Mouse (Mus musculus) heart, postnatal 0 days (tissue): ENCODE results near the gene Atpif1. TPM values are rescaled to one million over a fixed set of nuclear protein-coding genes. Genes with fewer than 3 reads are reported as not detected.
"Not testable (repeated sequence)": the region's sequence is repeated elsewhere in the genome, so short reads cannot be mapped to it uniquely, and the experiment has no call there.

Source experiments
- ATAC-seq: fragments of 200-750 bp; cut with Nextera tagmentation; 2 replicates; pipeline ENCODE4 v1.8.0; 2017; ENCODE audit warnings: low read depth, moderate number of reproducible peaks, moderate library complexity; ENCODE audit not compliant: insufficient read depth
- DNase-seq: peaks from one replicate; pipeline ENCODE4 v3.0.0-alpha.2; 2016; ENCODE audit warnings: low spot score
- H3K27ac ChIP-seq: fragments of 300-500 bp; sonication (generic); 2 replicates; pipeline ENCODE4 v1.5.1; 2014; ENCODE audit warnings: low read depth, mild to moderate bottlenecking
- H3K27me3 ChIP-seq: fragments of 300-500 bp; sonication (generic); 2 replicates; pipeline ENCODE4 v1.6.1; 2014; ENCODE audit warnings: low read length, mixed read lengths; ENCODE audit not compliant: control insufficient read depth, insufficient read depth
- H3K36me3 ChIP-seq: fragments of 300-500 bp; sonication (generic); replicated peaks from 2 replicates; pipeline ENCODE4 v1.6.1; 2014; ENCODE audit warnings: low read length, mixed read lengths; ENCODE audit not compliant: control insufficient read depth, insufficient read depth
- H3K4me1 ChIP-seq: fragments of 300-500 bp; sonication (generic); 2 replicates; pipeline ENCODE4 v1.6.1; 2014; ENCODE audit warnings: antibody characterized with exemption; ENCODE audit not compliant: control insufficient read depth, insufficient read depth
- H3K4me2 ChIP-seq: fragments of 300-500 bp; sonication (generic); 2 replicates; pipeline ENCODE4 v1.6.1; 2014; ENCODE audit warnings: low read depth, mild to moderate bottlenecking, low read length, moderate library complexity
- H3K4me3 ChIP-seq: fragments of 300-500 bp; sonication (generic); 2 replicates; pipeline ENCODE4 v1.5.1; 2014; ENCODE audit warnings: low read depth, low read length
- H3K9ac ChIP-seq: fragments of 300-500 bp; sonication (generic); replicated peaks from 2 replicates; pipeline ENCODE4 v1.6.1; 2014; ENCODE audit warnings: low read depth, low read length, mixed read lengths
- H3K9me3 ChIP-seq: fragments of 300-500 bp; sonication (generic); replicated peaks from 2 replicates; pipeline ENCODE4 v1.6.1; 2016; ENCODE audit warnings: low read length; ENCODE audit not compliant: control insufficient read depth
- CTCF ChIP-seq: IDR thresholded peaks from 2 replicates; pipeline ENCODE4 v1.5.1; 2016; ENCODE audit warnings: antibody characterized with exemption, control low read depth, low read depth
- EP300 ChIP-seq: IDR thresholded peaks from 2 replicates; pipeline ENCODE4 v1.6.1; 2016; ENCODE audit warnings: antibody characterized with exemption, low read depth
- WGBS: fragments of 180-500 bp; shearing (Covaris S2); extraction: QIAGEN DNeasy Blood & Tissue Kit; methylation state at CpG from one replicate; pipeline ENCODE4 v1.1.7; 2014; 5-methylcytosine and 5-hydroxymethylcytosine counted together
- polyA plus RNA-seq: library from polyadenylated mRNA; unstranded; fragments of >200 nt; fragmentation: Nextera tagmentation; extraction: Ambion mirVana; gene quantifications from 2 replicates; pipeline ENCODE4 v1.2.1, GENCODE M21; 2015
- total RNA-seq: library from RNA; depleted of rRNA; stranded (reverse); fragments of >200 nt; gene quantifications from 2 replicates; pipeline ENCODE4 v1.2.3, GENCODE M21; 2014; ENCODE audit warnings: low replicate concordance

Gene Atpif1
- total and polyA plus RNA-seq, 2 experiments from 2014 or later = 340 to 2,178 TPM

DNA sequence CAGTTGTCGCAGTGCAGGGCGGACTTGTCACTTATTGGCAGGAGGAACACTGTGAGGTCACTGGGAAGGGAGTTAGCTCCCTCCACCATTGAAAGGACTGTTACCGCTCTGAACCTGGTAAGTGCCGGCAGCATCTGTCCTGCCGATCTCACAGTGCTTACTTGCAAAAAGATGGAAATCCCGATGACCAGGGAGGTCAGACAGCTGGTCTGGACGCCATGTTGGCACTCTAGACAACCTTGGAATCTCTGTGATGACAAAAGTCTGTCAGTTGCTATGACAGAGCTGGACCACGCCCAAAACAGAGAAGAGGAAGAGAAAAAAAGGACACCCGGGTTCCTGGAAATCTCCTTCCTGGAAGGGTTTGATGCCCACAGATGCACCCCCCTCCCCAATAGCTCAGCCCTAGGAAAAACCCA lies 33.9 kb upstream of the Atpif1 start:
- H3K9me3 ChIP-seq = no peaks in the 10 kb centered on the region
- no peaks in the 10 kb centered on the region for H3K36me3 ChIP-seq
- H3K27me3 ChIP-seq = no peaks in the 10 kb centered on the region
- TF ChIP-seq CTCF (no peak), EP300 (no peak)
- no peak overlapping the region for H3K4me2 ChIP-seq
- H3K4me1 ChIP-seq = no peaks in the 10 kb centered on the region; the same call in 1 of the 2 replicates
- 53% methylated on average over 9 of the region's 9 CpGs for WGBS
- H3K9ac ChIP-seq = no peak overlapping the region
- peak; percentile 20 for DNase-seq
- no peak for ATAC-seq
- no peak overlapping the region for H3K4me3 ChIP-seq
- H3K27ac ChIP-seq = no peak overlapping the region

DNA sequence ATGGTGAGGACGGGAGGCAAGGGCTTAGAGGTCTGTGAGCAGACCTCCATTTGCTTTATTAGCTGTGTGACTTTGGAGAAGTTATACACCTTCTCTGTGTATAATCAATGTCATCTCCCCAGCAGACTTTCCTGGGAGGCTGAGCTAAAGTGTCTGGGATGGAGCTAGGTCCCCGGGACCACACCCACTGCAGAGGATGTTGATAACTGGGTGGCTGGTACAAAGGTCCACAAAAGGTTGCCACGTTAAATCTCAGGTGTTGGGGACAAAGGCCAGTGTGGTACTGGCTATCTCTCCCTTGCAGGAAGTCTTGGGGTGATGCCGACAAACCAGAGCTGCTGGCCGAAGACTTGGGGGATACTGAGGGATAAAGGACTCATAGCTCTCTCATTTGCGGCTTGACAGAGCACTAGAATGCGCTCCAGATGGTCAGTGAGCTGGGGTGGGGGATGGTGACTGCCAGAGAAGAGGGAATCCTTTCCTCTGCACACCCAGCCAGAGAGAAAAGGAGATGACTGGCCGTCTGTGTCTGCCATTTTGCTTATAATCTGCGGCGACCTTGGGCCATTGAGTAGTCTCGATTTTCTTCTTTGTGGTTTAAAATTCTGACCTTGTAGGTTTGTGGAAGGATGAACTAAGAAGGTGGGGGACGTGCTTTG lies 31.8 kb upstream of the Atpif1 start:
- ATAC-seq (no peak), DNase-seq (no peak)
- TF ChIP-seq CTCF (no peak), EP300 (no peak)
- 71% methylated on average over 12 of the region's 12 CpGs for WGBS
- Histone ChIP-seq H3K36me3 (no peaks in the 10 kb centered on the region), H3K9ac (no peak overlapping the region), H3K4me2 (no peak overlapping the region), H3K27ac (no peak overlapping the region), H3K27me3 (no peaks in the 10 kb centered on the region), H3K4me1 (no peaks in the 10 kb centered on the region; the same call in 1 of the 2 replicates), H3K4me3 (no peak overlapping the region), H3K9me3 (no peaks in the 10 kb centered on the region)

DNA sequence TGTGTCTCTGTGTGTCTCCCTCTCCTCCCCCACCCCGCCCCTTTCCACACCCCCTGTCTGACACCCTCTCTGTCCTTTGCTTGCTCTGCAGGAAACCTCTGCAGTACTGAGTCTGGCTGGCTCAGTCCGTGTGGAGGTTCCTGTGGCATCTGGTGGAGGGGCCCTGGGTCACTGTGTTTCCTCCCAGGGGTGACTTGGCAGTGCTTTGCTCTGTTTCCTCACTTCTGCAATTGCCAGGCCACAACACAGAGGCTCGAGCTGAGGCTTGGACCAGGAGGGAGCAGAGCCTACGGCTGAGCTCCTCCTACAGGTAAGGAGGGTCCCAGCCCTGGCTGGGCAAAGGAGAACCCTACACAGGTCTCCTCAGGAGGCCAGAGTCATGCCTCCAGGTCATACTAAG lies 30.5 kb upstream of the Atpif1 start, which contains the start of gene Ptafr:
Ptafr (plus strand) TSS at position 103 of the 400 bp plus-strand sequence.
- no peak within 1 kb of the TSS for H3K27ac ChIP-seq
- WGBS = 31% methylated on average over 4 of the region's 4 CpGs
- TF ChIP-seq EP300 = no peak
- TF ChIP-seq CTCF = no peak
- no peak within 1 kb of the TSS for H3K4me3 ChIP-seq
- H3K4me2 ChIP-seq = no peak within 1 kb of the TSS
- 0 out of 2 replicates have a peak within 1 kb of the TSS, but pooled peaks have one; percentile 9 for H3K9ac ChIP-seq
- no peaks in the 10 kb centered on the region for H3K36me3 ChIP-seq
- H3K9me3 ChIP-seq = no peaks in the 10 kb centered on the region
- H3K27me3 ChIP-seq = no peaks in the 10 kb centered on the region
- no peaks in the 10 kb centered on the region; the same call in 1 of the 2 replicates for H3K4me1 ChIP-seq
- no peak for DNase-seq
- peak; percentile 41; the same call in 1 of the 2 replicates for ATAC-seq

DNA sequence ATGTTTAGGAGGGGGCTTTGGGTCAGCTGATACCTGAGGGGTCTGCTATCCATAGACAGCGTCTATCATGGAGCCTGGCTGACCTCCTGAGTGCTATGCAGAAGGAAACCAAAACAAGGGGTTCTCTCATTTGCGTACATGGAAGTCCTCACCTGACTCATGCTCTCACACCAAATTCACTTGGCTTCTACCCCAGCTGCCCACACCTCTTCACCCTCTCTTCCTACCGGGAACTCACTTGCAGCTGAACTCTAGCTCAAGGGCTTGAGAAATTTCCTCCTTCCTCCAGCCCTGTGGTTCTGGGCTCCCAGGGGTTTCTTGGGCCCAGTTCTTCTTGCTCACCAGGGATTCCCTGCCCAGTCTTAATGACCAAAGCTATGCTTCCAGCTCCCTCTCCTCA lies 29.8 kb upstream of the Atpif1 start:
- no peak overlapping the region for H3K9ac ChIP-seq
- no peaks in the 10 kb centered on the region for H3K9me3 ChIP-seq
- H3K36me3 ChIP-seq = no peaks in the 10 kb centered on the region
- WGBS = 53% methylated on average over 3 of the region's 3 CpGs
- no peak for DNase-seq
- H3K4me3 ChIP-seq = no peak overlapping the region
- H3K4me1 ChIP-seq = no peaks in the 10 kb centered on the region; the same call in 1 of the 2 replicates
- H3K27ac ChIP-seq = no peak overlapping the region
- no peaks in the 10 kb centered on the region for H3K27me3 ChIP-seq
- H3K4me2 ChIP-seq = no peak overlapping the region
- TF ChIP-seq CTCF (no peak), EP300 (no peak)
- no peak for ATAC-seq

DNA sequence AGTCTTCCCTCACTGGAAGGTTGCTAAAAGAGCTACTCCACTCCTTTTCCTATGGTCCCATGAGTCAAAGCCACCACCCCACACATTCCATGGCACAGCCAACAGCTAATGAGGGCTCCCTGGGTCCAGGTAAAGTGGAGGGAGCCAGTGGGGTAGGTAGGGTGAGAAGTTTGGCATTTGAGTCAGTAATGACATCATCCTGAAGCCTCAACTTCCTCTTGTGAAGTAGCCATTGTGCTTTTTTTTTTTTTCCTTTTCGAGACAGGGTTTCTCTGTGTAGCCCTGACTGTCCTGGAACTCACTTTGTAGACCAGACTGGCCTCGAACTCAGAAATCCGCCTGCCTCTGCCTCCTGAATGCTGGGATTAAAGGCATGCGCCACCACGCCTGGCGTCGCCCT lies 22.1 kb upstream of the Atpif1 start:
- peaks cover 32% of the 10 kb centered on the region for H3K36me3 ChIP-seq
- H3K4me1 ChIP-seq = peaks cover 12% of the 10 kb centered on the region; the same call in 1 of the 2 replicates
- H3K9me3 ChIP-seq, H3K9ac ChIP-seq, H3K4me2 ChIP-seq, H3K4me3 ChIP-seq, ATAC-seq, DNase-seq, H3K27me3 ChIP-seq: not testable (repeated sequence)
- WGBS = 93% methylated on average over 7 of the region's 7 CpGs
- peak overlapping the region; percentile 40; the same call in 1 of the 2 replicates for H3K27ac ChIP-seq
